Mouse (Mus musculus): Measurements from ENCODE around the gene Hbb-bs.

DNA sequence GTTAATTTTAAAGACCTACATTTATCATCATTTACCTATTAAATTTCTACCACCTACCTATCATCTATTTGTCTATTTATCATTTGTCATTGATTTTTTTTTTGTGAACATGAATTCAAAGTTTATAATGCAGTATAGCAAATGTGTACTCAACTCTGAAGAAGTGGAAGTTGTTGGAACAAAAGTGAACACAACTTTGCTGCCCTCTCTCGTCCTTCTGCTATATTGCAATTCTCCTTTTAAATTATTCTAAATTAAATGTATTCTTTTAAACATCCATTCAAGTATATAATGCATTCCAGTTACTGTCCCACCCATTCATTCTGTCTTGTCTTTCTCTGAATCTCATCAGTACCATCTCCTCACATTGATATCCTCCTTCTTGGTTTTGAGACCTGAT is 45.2 kb upstream of the Hbb-bs start:
- TF ChIP-seq CTCF (IDR thresholded peaks at IDR 0.05; ENCODE audit: insufficient read depth, low read depth, low read length): no peak
- no peak for TF ChIP-seq POLR2A (IDR thresholded peaks at IDR 0.05; ENCODE audit: insufficient read depth, low read depth, low read length)
